In genomic region chr17:53402689-53403306, GRCm38 (mm10) we compare ENCODE assay signal across 8 mouse cellular contexts.
DNase-seq lines count a peak whose midpoint lies in the region; ATAC-seq and TF ChIP-seq lines count a peak whose summit lies in the region.

No protein-coding gene starts in this region.

- no peak overlapping the region for H3K4me2 ChIP-seq in midbrain, postnatal 0 days (ENCODE audit: low read depth, low read length, poor library complexity, severe bottlenecking)
- no peak overlapping the region for H3K4me2 ChIP-seq in midbrain, embryonic 13.5 days (replicated peaks)
- no peak overlapping the region for H3K4me2 ChIP-seq in lung, embryonic 14.5 days

- H3K36me3 ChIP-seq in midbrain, postnatal 0 days (ENCODE audit: insufficient read depth, low read length) = no peaks in the 10 kb centered on the region
- no peaks in the 10 kb centered on the region for H3K36me3 ChIP-seq in midbrain, embryonic 13.5 days
- H3K36me3 ChIP-seq in lung, embryonic 14.5 days (ENCODE audit: insufficient read depth) = no peaks in the 10 kb centered on the region
- H3K36me3 ChIP-seq in small intestine, adult 2 months (ENCODE audit: control insufficient read depth, insufficient read depth, low read length) = no peaks in the 10 kb centered on the region

- intact Hi-C loops in gastrocnemius, adult 2 months (cut with DNase I) = no loop called here

- ATAC-seq in midbrain, postnatal 0 days (ENCODE audit: low FRiP score) = no peak
- ATAC-seq in midbrain, embryonic 13.5 days = no peak
- no peak for ATAC-seq in lung, embryonic 14.5 days (ENCODE audit: insufficient read depth)
- ATAC-seq in inflammation-experienced regulatory T-cells, adult 6 months = no peak

- H3K27ac ChIP-seq in midbrain, postnatal 0 days (ENCODE audit: low read depth, low read length) = no peak overlapping the region
- no peak overlapping the region for H3K27ac ChIP-seq in midbrain, embryonic 13.5 days
- no peak overlapping the region for H3K27ac ChIP-seq in gastrocnemius, adult 2 months
- H3K27ac ChIP-seq in lung, embryonic 14.5 days (ENCODE audit: low read depth) = no peak overlapping the region
- no peak overlapping the region for H3K27ac ChIP-seq in small intestine, adult 2 months (ENCODE audit: insufficient read depth, low read depth, low read length)

- no peak overlapping the region for H3K9ac ChIP-seq in midbrain, postnatal 0 days (replicated peaks; ENCODE audit: low read length, poor library complexity, severe bottlenecking)
- H3K9ac ChIP-seq in midbrain, embryonic 13.5 days (replicated peaks) = no peak overlapping the region
- H3K9ac ChIP-seq in lung, embryonic 14.5 days = no peak overlapping the region

- no peaks in the 10 kb centered on the region for H3K9me3 ChIP-seq in midbrain, postnatal 0 days (ENCODE audit: low read length)
- no peaks in the 10 kb centered on the region for H3K9me3 ChIP-seq in midbrain, embryonic 13.5 days
- no peaks in the 10 kb centered on the region for H3K9me3 ChIP-seq in lung, embryonic 14.5 days (ENCODE audit: low read depth, low read length)

- WGBS in midbrain, postnatal 0 days = 49% methylated on average over 10 of the region's 10 CpGs
- 49% methylated on average over 10 of the region's 10 CpGs for WGBS in midbrain, embryonic 13.5 days
- WGBS in lung, embryonic 14.5 days = 35% methylated on average over 10 of the region's 10 CpGs
- WGBS in small intestine, adult 2 months = 37% methylated on average over 10 of the region's 10 CpGs

- H3K27me3 ChIP-seq in midbrain, postnatal 0 days (ENCODE audit: insufficient read depth, low read length) = no peaks in the 10 kb centered on the region
- no peaks in the 10 kb centered on the region for H3K27me3 ChIP-seq in midbrain, embryonic 13.5 days
- H3K27me3 ChIP-seq in lung, embryonic 14.5 days (ENCODE audit: insufficient read depth, low read length) = no peaks in the 10 kb centered on the region
- H3K27me3 ChIP-seq in small intestine, adult 2 months (ENCODE audit: control insufficient read depth, insufficient read depth, low read length) = no peaks in the 10 kb centered on the region

- peak; percentile 7 for DNase-seq in midbrain, postnatal 0 days (ENCODE audit: low spot score)
- peak; percentile 79 to 80 for DNase-seq in adrenal gland, postnatal 36 days
- DNase-seq in gastrocnemius, adult 2 months = peak; percentile 42
- DNase-seq in layer of hippocampus, adult 11-12 months (ENCODE audit: low spot score) = peak; percentile 53
- peak; percentile 50 for DNase-seq in lung, embryonic 14.5 days

- no peak for TF ChIP-seq POLR2A in small intestine, adult 2 months (IDR thresholded peaks at IDR 0.05; ENCODE audit: low read depth, low read length)

- no peak overlapping the region for H3K4me3 ChIP-seq in midbrain, postnatal 0 days (ENCODE audit: low read depth, low read length)
- no peak overlapping the region for H3K4me3 ChIP-seq in midbrain, embryonic 13.5 days (replicated peaks)
- peak overlapping the region; percentile 56 for H3K4me3 ChIP-seq in gastrocnemius, adult 2 months
- no peak overlapping the region for H3K4me3 ChIP-seq in lung, embryonic 14.5 days (ENCODE audit: low read depth, low read length)
- H3K4me3 ChIP-seq in small intestine, adult 2 months (ENCODE audit: low read depth, low read length) = no peak overlapping the region

- no peaks in the 10 kb centered on the region for H3K4me1 ChIP-seq in midbrain, postnatal 0 days (ENCODE audit: insufficient read depth, low read length)
- no peaks in the 10 kb centered on the region for H3K4me1 ChIP-seq in midbrain, embryonic 13.5 days (replicated peaks)
- H3K4me1 ChIP-seq in lung, embryonic 14.5 days (ENCODE audit: insufficient read depth) = no peaks in the 10 kb centered on the region
- H3K4me1 ChIP-seq in small intestine, adult 2 months (ENCODE audit: control insufficient read depth, insufficient read depth, insufficient read length, low read length) = no peaks in the 10 kb centered on the region

- TF ChIP-seq CTCF in midbrain, postnatal 0 days (IDR thresholded peaks at IDR 0.05) = peak; percentile 58
- TF ChIP-seq CTCF in gastrocnemius, adult 2 months (IDR thresholded peaks at IDR 0.05) = peak; percentile 67
- peak; percentile 32; the same call in 1 of the 2 replicates for TF ChIP-seq CTCF in lung, embryonic 14.5 days (IDR thresholded peaks at IDR 0.05; ENCODE audit: low read depth)
- TF ChIP-seq CTCF in small intestine, adult 2 months (IDR thresholded peaks at IDR 0.05; ENCODE audit: extremely low read depth, insufficient read length, insufficient replicate concordance, low read depth, low read length) = peak; percentile 26; the same call in 1 of the 2 replicates

Comparison
In these comparisons a context has a peak if more than half of its experiments do, and no peak if none do; other contexts are left out.
1. DNase-seq: peak in every context shown above with its lines; median percentile 80 in adrenal gland, postnatal 36 days; 53 in layer of hippocampus, adult 11-12 months; 50 in lung, embryonic 14.5 days; 42 in gastrocnemius, adult 2 months; 7 in midbrain, postnatal 0 days.